Mouse (Mus musculus) kidney, adult 2 months (tissue): ENCODE results near the gene Nudt15.

ENCODE experiments used
- CTCF ChIP-seq: fragments of 200-500 bp; conservative IDR thresholded peaks from 2 replicates; pipeline ENCODE4 v1.5.1; 2011; ENCODE audit warnings: low read depth, mild to moderate bottlenecking, control low read depth, low read length, moderate library complexity, mixed read lengths; ENCODE audit not compliant: insufficient read depth, insufficient read length
- POLR2A ChIP-seq: fragments of 200-500 bp; IDR thresholded peaks from one replicate; pipeline ENCODE4 v1.6.1; 2011; ENCODE audit warnings: low read depth, low read length, control low read depth

- TF ChIP-seq CTCF (no peak), POLR2A (no peak)
These were observed 68.3 kb downstream of the Nudt15 start for GRCm38 (mm10) chr14:73479771-73480170.
